Mouse (Mus musculus) erythroid progenitor cell, adult 5-6 weeks (primary cell): ENCODE measurements around the gene Rps8. TPM values are rescaled to one million over a fixed set of nuclear protein-coding genes. Genes with fewer than 3 reads are reported as not detected.
"Not testable (repeated sequence)": the region's sequence is repeated elsewhere in the genome, so short reads cannot be mapped to it uniquely, and the experiment has no call there.

ENCODE experiments used
- ATAC-seq: replicated peaks from 2 replicates; pipeline ENCODE4 v1.8.0; 2016; ENCODE audit warnings: moderate number of reproducible peaks, mild to moderate bottlenecking, moderate TSS enrichment, inconsistent platforms; ENCODE audit not compliant: poor library complexity, low FRiP score, severe bottlenecking
- total RNA-seq, 2 experiments: library from RNA; stranded (forward) in 1 of 2; stranded (reverse) in 1 of 2; fragments of 150-400 nt in 1 of 2; fragments of 186-747, 209-891 nt in 1 of 2; gene quantifications; 2 replicates each; pipeline versions ENCODE4 v1.2.3 to v1.2.4; 2015 to 2017; ENCODE audit warnings: low replicate concordance in 2 of 2

Gene Rps8
- total RNA-seq (2015; ENCODE audit: low replicate concordance) (1,437 and 1,602 TPM in 2 replicates), total RNA-seq (2017; ENCODE audit: low replicate concordance) (328 and 447 TPM in 2 replicates)

- peak; percentile 93 for ATAC-seq
These were observed at the start of gene Rps8 for GRCm38 (mm10) chr4:117155792-117156355. Gene Rps8 (minus strand): TSS chr4:117156243.

- no peak for ATAC-seq
These were observed 46.9 kb upstream of the Rps8 start for GRCm38 (mm10) chr4:117202992-117203354.

- ATAC-seq = peak; percentile 68
These were observed 46.3 kb upstream of the Rps8 start for GRCm38 (mm10) chr4:117202046-117202991.

- no peak for ATAC-seq
These were observed 35.8 kb upstream of the Rps8 start for GRCm38 (mm10) chr4:117191804-117192203.

- ATAC-seq = no peak
These were observed 34.6 kb upstream of the Rps8 start for GRCm38 (mm10) chr4:117190660-117191059.

GRCm38 (mm10) chr4:117189856-117190543 lies 34.0 kb upstream of the Rps8 start:
- ATAC-seq = peak; percentile 76

GRCm38 (mm10) chr4:117189382-117189855 lies 33.4 kb upstream of the Rps8 start:
- peak; percentile 85 for ATAC-seq

GRCm38 (mm10) chr4:117188969-117189368 lies 32.9 kb upstream of the Rps8 start:
- no peak; the same call in 1 of the 2 replicates for ATAC-seq

- ATAC-seq = not testable (repeated sequence)
These were observed 26.7 kb upstream of the Rps8 start for GRCm38 (mm10) chr4:117182759-117183096.

- peak; percentile 97 for ATAC-seq
These were observed 26.1 kb upstream of the Rps8 start, which contains the start of gene Kif2c for GRCm38 (mm10) chr4:117181863-117182758. Gene Kif2c (minus strand): TSS chr4:117182639.

- ATAC-seq = no peak
These were observed 13.9 kb upstream of the Rps8 start for GRCm38 (mm10) chr4:117169936-117170335.

GRCm38 (mm10) chr4:117161183-117161582 lies 5.1 kb upstream of the Rps8 start:
- ATAC-seq = no peak

- no peak for ATAC-seq
These were observed 3.6 kb upstream of the Rps8 start for GRCm38 (mm10) chr4:117159666-117160065.

- no peak for ATAC-seq
These were observed 329 bp upstream of the Rps8 start for GRCm38 (mm10) chr4:117156372-117156771.

- ATAC-seq = 0 out of 2 replicates have a peak, but pooled peaks have one; percentile 26
These were observed 837 bp downstream of the Rps8 start for GRCm38 (mm10) chr4:117155020-117155791.

GRCm38 (mm10) chr4:117152714-117153113 lies 3.3 kb downstream of the Rps8 start:
- ATAC-seq = no peak

- ATAC-seq = no peak
These were observed 4.6 kb downstream of the Rps8 start for GRCm38 (mm10) chr4:117151416-117151815.

- no peak for ATAC-seq
These were observed 5.8 kb downstream of the Rps8 start for GRCm38 (mm10) chr4:117150212-117150733.
